Mouse (Mus musculus) telencephalon, adult 2 months (tissue): ENCODE data around the gene Gm21103.
"Not testable (repeated sequence)": the region's sequence is repeated elsewhere in the genome, so short reads cannot be mapped to it uniquely, and the experiment has no call there.

ENCODE experiments used
- DNase-seq: peaks from one replicate; pipeline ENCODE4 v3.0.0-alpha.2; 2011; ENCODE audit warnings: low read depth, low spot score

Gene Gm21103

DNA sequence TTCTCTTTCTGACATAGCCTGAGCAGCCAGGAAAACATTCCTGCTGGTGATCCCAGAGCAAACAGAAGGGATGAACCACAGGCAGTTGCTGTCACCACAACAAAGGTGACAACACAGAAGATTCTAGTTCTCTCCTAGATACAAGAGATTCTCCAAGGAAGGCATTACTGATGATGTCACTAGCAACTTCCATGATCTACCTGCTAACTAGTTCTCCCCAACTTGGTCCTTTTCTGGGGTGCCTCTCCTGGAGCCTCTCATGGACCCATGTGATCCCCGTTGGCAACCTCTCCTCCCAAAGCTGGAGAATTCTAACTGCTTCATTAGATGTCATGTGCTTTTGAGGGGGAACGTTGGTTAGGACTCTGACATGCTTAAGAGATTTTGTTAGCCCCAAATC lies at the start of gene Gm21103:
TSS of gene Gm21103 (minus strand) at position 101 of the 400 bp plus-strand sequence.
- DNase-seq, result not testable (repeated sequence)

DNA sequence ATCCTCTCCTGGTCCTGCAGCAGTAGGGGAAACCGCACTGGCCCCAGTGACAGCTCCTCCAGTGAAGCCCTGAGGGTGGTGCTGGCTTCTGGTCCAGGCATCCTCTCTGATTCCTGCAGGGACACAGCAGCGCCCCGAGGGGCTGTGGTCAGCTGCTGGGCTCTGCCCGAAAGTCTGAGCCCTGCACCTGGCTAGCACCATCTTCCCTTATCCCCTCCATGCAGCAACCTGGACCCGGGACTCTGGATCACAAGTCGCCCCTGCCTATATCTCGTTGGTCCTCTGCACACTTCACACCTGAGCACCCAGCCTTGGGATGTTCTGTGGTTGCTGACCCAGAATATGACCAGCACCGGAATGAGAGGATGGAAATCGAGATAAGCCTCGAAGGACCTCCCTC lies 38.9 kb upstream of the Gm21103 start, which contains the start of gene Gm3618:
TSS of gene Gm3618 (minus strand) at position 101 of the 400 bp plus-strand sequence.
- DNase-seq, result not testable (repeated sequence)

DNA sequence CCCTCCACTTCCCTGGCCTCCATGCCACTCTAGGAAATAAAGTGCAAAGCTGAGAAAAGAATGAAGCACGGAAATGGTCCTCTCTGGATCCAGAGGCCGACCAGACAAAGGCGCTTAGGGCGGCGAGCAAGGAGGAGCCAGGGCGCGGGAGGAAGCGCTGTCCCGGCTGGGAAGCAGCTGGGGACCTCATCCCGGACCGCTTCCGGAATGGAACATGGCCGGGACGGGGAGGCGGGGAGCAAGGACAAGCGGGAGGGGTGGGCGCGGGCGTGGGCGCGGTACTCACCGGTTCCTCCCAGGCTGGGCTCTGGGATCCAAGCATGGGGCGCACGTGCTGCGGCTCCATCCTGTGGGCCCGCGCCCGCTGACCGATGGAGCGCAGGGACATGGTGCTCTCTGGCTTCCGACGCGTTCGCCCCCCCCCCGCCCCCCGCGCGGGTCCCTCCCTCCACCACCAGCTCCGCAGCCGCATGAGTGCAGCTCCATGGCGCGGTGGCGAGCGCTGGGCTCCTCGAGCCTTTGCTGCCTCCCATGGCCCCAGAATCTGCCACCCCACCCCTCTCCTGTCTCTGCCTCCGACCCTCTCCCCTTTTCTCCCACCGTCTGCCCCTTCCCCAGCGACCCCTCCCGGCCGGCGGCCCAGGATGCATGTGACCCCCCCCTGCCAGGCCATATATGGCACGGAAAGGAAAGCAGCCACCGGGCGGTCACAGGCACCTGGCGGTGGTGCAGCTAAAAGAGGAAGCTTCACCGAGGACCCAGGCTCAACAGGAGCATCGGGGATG lies 17.5 kb downstream of the Gm21103 start, which contains the start of gene Gm3411:
TSS of gene Gm3411 (minus strand) at position 320 of the 785 bp plus-strand sequence.
- not testable (repeated sequence) for DNase-seq
